Mouse (Mus musculus) cortical plate, adult 2 months (tissue): ENCODE data around the gene Ttc30a1.

Experiments
- CTCF ChIP-seq: fragments of 200-500 bp; IDR thresholded peaks from 2 replicates; pipeline ENCODE4 v1.5.1; 2011; ENCODE audit warnings: mild to moderate bottlenecking, control low read depth, low read length; ENCODE audit not compliant: insufficient read depth; ENCODE audit errors: extremely low read depth
- POLR2A ChIP-seq: fragments of 200-500 bp; IDR thresholded peaks from 2 replicates; pipeline ENCODE4 v1.6.1; 2011; ENCODE audit warnings: mild to moderate bottlenecking, low read length, control low read depth; ENCODE audit not compliant: insufficient read depth; ENCODE audit errors: extremely low read depth

GRCm38 (mm10) chr2:75991581-75992205 lies 9.9 kb upstream of the Ttc30a1 start:
- TF ChIP-seq CTCF, result no peak
- TF ChIP-seq POLR2A, result no peak
